21 mouse cellular contexts compared by ENCODE assay signal in genomic region chr5:76719954-76720353, GRCm38 (mm10).
DNase-seq lines count a peak whose midpoint lies in the region; ATAC-seq and TF ChIP-seq lines count a peak whose summit lies in the region.
"Had no signal": no experiment of that assay in that cellular context is flagged by ENCODE, and none has a peak within 500 bp of the region (broad histone marks: within the 10 kb centered on the region; RNA-seq: fewer than 3 reads in every experiment).

No protein-coding gene starts in this region.

- no peak overlapping the region for H3K4me3 ChIP-seq in forebrain, embryonic 13.5 days
- no peak overlapping the region for H3K4me3 ChIP-seq in forebrain, postnatal 0 days (ENCODE audit: low read depth, low read length)
- H3K4me3 ChIP-seq in hindbrain, embryonic 14.5 days (replicated peaks; ENCODE audit: low read length): no peak overlapping the region
- H3K4me3 ChIP-seq in hindbrain, embryonic 12.5 days: no peak overlapping the region
- H3K4me3 ChIP-seq in midbrain, embryonic 11.5 days (ENCODE audit: low read depth, low read length): no peak overlapping the region
- H3K4me3 ChIP-seq in midbrain, postnatal 0 days (ENCODE audit: low read depth, low read length): no peak overlapping the region
- H3K4me3 ChIP-seq in neural tube, embryonic 15.5 days (replicated peaks): no peak overlapping the region
- H3K4me3 ChIP-seq: erythroblast, embryonic 14.5 days; forebrain, embryonic 12.5 days; limb, embryonic 13.5 days; lung, embryonic 15.5 days; midbrain, embryonic 12.5 days; myocyte; stomach, embryonic 15.5 days had no signal

- H3K36me3 ChIP-seq in forebrain, embryonic 13.5 days (ENCODE audit: poor library complexity, severe bottlenecking): peaks cover 36% of the 10 kb centered on the region
- H3K36me3 ChIP-seq in forebrain, postnatal 0 days (ENCODE audit: insufficient read depth): no peaks in the 10 kb centered on the region
- H3K36me3 ChIP-seq in hindbrain, embryonic 14.5 days (replicated peaks; ENCODE audit: control insufficient read depth, insufficient read depth): peaks cover 4% of the 10 kb centered on the region; the same call in 1 of the 2 replicates
- H3K36me3 ChIP-seq in hindbrain, embryonic 12.5 days: peaks cover 23% of the 10 kb centered on the region
- H3K36me3 ChIP-seq in midbrain, embryonic 11.5 days (ENCODE audit: control insufficient read depth, insufficient read depth, low read length): 0 out of 2 replicates have a peak, but pooled peaks cover 2% of the 10 kb centered on the region
- H3K36me3 ChIP-seq in midbrain, postnatal 0 days (ENCODE audit: insufficient read depth, low read length): no peaks in the 10 kb centered on the region
- H3K36me3 ChIP-seq in neural tube, embryonic 15.5 days: no peaks in the 10 kb centered on the region; the same call in 1 of the 2 replicates
- H3K36me3 ChIP-seq: lung, embryonic 15.5 days; stomach, embryonic 15.5 days had no signal

- TF ChIP-seq CTCF in forebrain, postnatal 0 days (IDR thresholded peaks at IDR 0.05; ENCODE audit: low read depth): no peak
- no peak for TF ChIP-seq CTCF in midbrain, postnatal 0 days (IDR thresholded peaks at IDR 0.05)

- peak overlapping the region; percentile 36; the same call in 1 of the 2 replicates for H3K27ac ChIP-seq in forebrain, embryonic 13.5 days
- H3K27ac ChIP-seq in forebrain, postnatal 0 days (ENCODE audit: low read depth, low read length): no peak overlapping the region
- H3K27ac ChIP-seq in hindbrain, embryonic 14.5 days: 0 out of 2 replicates have a peak overlapping the region, but pooled peaks have one; percentile 76
- H3K27ac ChIP-seq in hindbrain, embryonic 12.5 days: no peak overlapping the region
- no peak overlapping the region for H3K27ac ChIP-seq in midbrain, embryonic 11.5 days (ENCODE audit: low read depth, low read length)
- H3K27ac ChIP-seq in midbrain, postnatal 0 days (ENCODE audit: low read depth, low read length): no peak overlapping the region; the same call in 1 of the 2 replicates
- peak overlapping the region; percentile 62; the same call in 1 of the 2 replicates for H3K27ac ChIP-seq in neural tube, embryonic 15.5 days (replicated peaks)
- H3K27ac ChIP-seq: limb, embryonic 13.5 days; lung, embryonic 15.5 days; stomach, embryonic 15.5 days had no signal

- H3K4me2 ChIP-seq in forebrain, embryonic 13.5 days: no peak overlapping the region
- no peak overlapping the region for H3K4me2 ChIP-seq in forebrain, postnatal 0 days (ENCODE audit: low read depth)
- no peak overlapping the region for H3K4me2 ChIP-seq in hindbrain, embryonic 14.5 days (replicated peaks)
- H3K4me2 ChIP-seq in hindbrain, embryonic 12.5 days (replicated peaks): no peak overlapping the region
- no peak overlapping the region for H3K4me2 ChIP-seq in midbrain, embryonic 11.5 days
- H3K4me2 ChIP-seq in midbrain, postnatal 0 days (ENCODE audit: low read depth, low read length, poor library complexity, severe bottlenecking): no peak overlapping the region
- H3K4me2 ChIP-seq in neural tube, embryonic 15.5 days: no peak overlapping the region
- H3K4me2 ChIP-seq: forebrain, embryonic 12.5 days; limb, embryonic 13.5 days; liver, embryonic 11.5 days; lung, embryonic 15.5 days; midbrain, embryonic 12.5 days; stomach, embryonic 15.5 days had no signal

- no peak overlapping the region for H3K9ac ChIP-seq in forebrain, embryonic 13.5 days
- H3K9ac ChIP-seq in forebrain, postnatal 0 days: no peak overlapping the region
- H3K9ac ChIP-seq in hindbrain, embryonic 14.5 days: no peak overlapping the region
- H3K9ac ChIP-seq in hindbrain, embryonic 12.5 days: no peak overlapping the region
- no peak overlapping the region for H3K9ac ChIP-seq in midbrain, embryonic 11.5 days (ENCODE audit: low read length)
- no peak overlapping the region for H3K9ac ChIP-seq in midbrain, postnatal 0 days (replicated peaks; ENCODE audit: low read length, poor library complexity, severe bottlenecking)
- H3K9ac ChIP-seq in neural tube, embryonic 15.5 days (replicated peaks): no peak overlapping the region
- H3K9ac ChIP-seq: forebrain, embryonic 12.5 days; limb, embryonic 13.5 days; lung, embryonic 15.5 days; midbrain, embryonic 12.5 days; stomach, embryonic 15.5 days had no signal

- no peak for ATAC-seq in forebrain, embryonic 13.5 days
- ATAC-seq in forebrain, postnatal 0 days: no peak
- no peak for ATAC-seq in hindbrain, embryonic 14.5 days (ENCODE audit: low FRiP score)
- no peak for ATAC-seq in hindbrain, embryonic 12.5 days (ENCODE audit: low FRiP score)
- ATAC-seq in midbrain, embryonic 11.5 days (ENCODE audit: low FRiP score): no peak
- no peak for ATAC-seq in midbrain, postnatal 0 days (ENCODE audit: low FRiP score)
- peak; percentile 23; the same call in 1 of the 2 replicates for ATAC-seq in neural tube, embryonic 15.5 days (ENCODE audit: low FRiP score)
- ATAC-seq: activated CD4-positive, CD25-positive, alpha-beta regulatory T cell, adult 4 months had no signal

- H3K27me3 ChIP-seq in forebrain, embryonic 13.5 days: no peaks in the 10 kb centered on the region
- H3K27me3 ChIP-seq in forebrain, postnatal 0 days (ENCODE audit: insufficient read depth, low read length): no peaks in the 10 kb centered on the region
- no peaks in the 10 kb centered on the region for H3K27me3 ChIP-seq in hindbrain, embryonic 14.5 days (ENCODE audit: control insufficient read depth, insufficient read depth, low read length)
- no peaks in the 10 kb centered on the region for H3K27me3 ChIP-seq in hindbrain, embryonic 12.5 days
- H3K27me3 ChIP-seq in midbrain, embryonic 11.5 days (ENCODE audit: control insufficient read depth, insufficient read depth, low read length): no peaks in the 10 kb centered on the region
- no peaks in the 10 kb centered on the region for H3K27me3 ChIP-seq in midbrain, postnatal 0 days (ENCODE audit: insufficient read depth, low read length)
- H3K27me3 ChIP-seq in neural tube, embryonic 15.5 days (replicated peaks): no peaks in the 10 kb centered on the region
- H3K27me3 ChIP-seq: CH12.LX; forebrain, embryonic 12.5 days; limb, embryonic 13.5 days; lung, embryonic 15.5 days; midbrain, embryonic 12.5 days; stomach, embryonic 15.5 days had no signal

- 84% methylated on average over 3 of the region's 3 CpGs for WGBS in forebrain, embryonic 13.5 days
- 69% methylated on average over 3 of the region's 3 CpGs for WGBS in forebrain, postnatal 0 days
- whole genome bisulfite sequencing in hindbrain, embryonic 14.5 days: 65% methylated on average over 3 of the region's 3 CpGs
- WGBS in hindbrain, embryonic 12.5 days: 69% methylated on average over 3 of the region's 3 CpGs
- 75% methylated on average over 3 of the region's 3 CpGs for WGBS in midbrain, embryonic 11.5 days
- whole genome bisulfite sequencing in midbrain, postnatal 0 days: 69% methylated on average over 3 of the region's 3 CpGs
- WGBS in neural tube, embryonic 15.5 days: 51% methylated on average over 3 of the region's 3 CpGs

- DNase-seq in forebrain, postnatal 0 days: no peak
- DNase-seq in hindbrain, embryonic 14.5 days (ENCODE audit: low spot score): no peak
- DNase-seq in midbrain, embryonic 11.5 days (ENCODE audit: low spot score, missing footprints): peak; percentile 41
- no peak for DNase-seq in midbrain, postnatal 0 days (ENCODE audit: low spot score)
- DNase-seq: cerebellum, adult 2 months; kidney, postnatal 4 days; right cerebral cortex, postnatal 25 days; thymus, postnatal 14 days had no signal

- H3K4me1 ChIP-seq in forebrain, embryonic 13.5 days: peaks cover 23% of the 10 kb centered on the region
- H3K4me1 ChIP-seq in forebrain, postnatal 0 days (ENCODE audit: insufficient read depth): peaks cover 7% of the 10 kb centered on the region; the same call in 1 of the 2 replicates
- peaks cover 13% of the 10 kb centered on the region for H3K4me1 ChIP-seq in hindbrain, embryonic 14.5 days (replicated peaks; ENCODE audit: control insufficient read depth, insufficient read depth, low read length)
- H3K4me1 ChIP-seq in hindbrain, embryonic 12.5 days: peaks cover 12% of the 10 kb centered on the region
- H3K4me1 ChIP-seq in midbrain, embryonic 11.5 days (ENCODE audit: control insufficient read depth, insufficient read depth, low read length): no peaks in the 10 kb centered on the region
- peaks cover 4% of the 10 kb centered on the region; the same call in 1 of the 2 replicates for H3K4me1 ChIP-seq in midbrain, postnatal 0 days (ENCODE audit: insufficient read depth, low read length)
- H3K4me1 ChIP-seq in neural tube, embryonic 15.5 days: peaks cover 26% of the 10 kb centered on the region
- H3K4me1 ChIP-seq: lung, embryonic 15.5 days had no signal

- no peaks in the 10 kb centered on the region; the same call in 1 of the 2 replicates for H3K9me3 ChIP-seq in forebrain, embryonic 13.5 days (replicated peaks)
- no peaks in the 10 kb centered on the region for H3K9me3 ChIP-seq in forebrain, postnatal 0 days (ENCODE audit: low read length)
- H3K9me3 ChIP-seq in hindbrain, embryonic 14.5 days (ENCODE audit: control insufficient read depth, low read length): no peaks in the 10 kb centered on the region
- H3K9me3 ChIP-seq in hindbrain, embryonic 12.5 days (replicated peaks): 0 out of 2 replicates have a peak, but pooled peaks cover 2% of the 10 kb centered on the region
- H3K9me3 ChIP-seq in midbrain, embryonic 11.5 days (ENCODE audit: control insufficient read depth, low read length): no peaks in the 10 kb centered on the region; the same call in 1 of the 2 replicates
- no peaks in the 10 kb centered on the region for H3K9me3 ChIP-seq in midbrain, postnatal 0 days (ENCODE audit: low read length)
- no peaks in the 10 kb centered on the region for H3K9me3 ChIP-seq in neural tube, embryonic 15.5 days (replicated peaks)
- H3K9me3 ChIP-seq: lung, embryonic 15.5 days; midbrain, embryonic 12.5 days; stomach, embryonic 15.5 days had no signal

Comparison
In these comparisons a context has a peak if more than half of its experiments do, and no peak if none do; other contexts are left out.
1. H3K27ac ChIP-seq: peak in forebrain, embryonic 13.5 days (single experiment), hindbrain, embryonic 14.5 days (single experiment) and neural tube, embryonic 15.5 days (single experiment); none in forebrain, postnatal 0 days (single experiment), hindbrain, embryonic 12.5 days (single experiment), midbrain, embryonic 11.5 days (single experiment) and midbrain, postnatal 0 days (single experiment).